Mouse (Mus musculus) megakaryocyte, embryonic 14.5 days (primary cell): ENCODE data around the gene Ldb3. TPM values are rescaled to one million over a fixed set of nuclear protein-coding genes. Genes with fewer than 3 reads are reported as not detected.

Experiments
- H3K27me3 ChIP-seq: replicated peaks from 2 replicates; pipeline ENCODE3; 2012; ENCODE audit warnings: inconsistent platforms
- H3K36me3 ChIP-seq: replicated peaks from 2 replicates; pipeline ENCODE3; 2012; ENCODE audit warnings: low read length, inconsistent platforms, mixed read lengths
- H3K4me1 ChIP-seq: 2 replicates; pipeline ENCODE4 v1.6.1; 2012; ENCODE audit warnings: inconsistent platforms
- H3K4me3 ChIP-seq: replicated peaks from 2 replicates; pipeline ENCODE3; 2012; ENCODE audit warnings: moderate library complexity, mild to moderate bottlenecking, inconsistent platforms
- H3K9me3 ChIP-seq: 2 replicates; pipeline ENCODE4 v1.6.1; 2012; ENCODE audit warnings: inconsistent platforms
- FLI1 ChIP-seq: IDR thresholded peaks from 2 replicates; pipeline ENCODE4 v1.6.1; 2012; ENCODE audit warnings: low read length, inconsistent platforms, mixed read lengths
- GATA1 ChIP-seq: IDR thresholded peaks from 3 replicates; pipeline ENCODE4 v1.6.1; 2012; ENCODE audit warnings: mixed read lengths, low read length, inconsistent platforms, borderline replicate concordance
- polyA plus RNA-seq: library from polyadenylated mRNA; stranded (reverse); fragments of >175 nt; gene quantifications from 2 replicates; pipeline ENCODE4 v1.2.3, GENCODE M21; 2012; ENCODE audit warnings: low replicate concordance; ENCODE audit not compliant: insufficient read depth

The Ldb3 gene
- polyA plus RNA-seq, 1 experiment: not detected

GRCm38 (mm10) chr14:34562393-34562792 lies 26.1 kb downstream of the Ldb3 start:
- Histone ChIP-seq H3K4me1 (no peaks in the 10 kb centered on the region), H3K9me3 (no peaks in the 10 kb centered on the region), H3K36me3 (no peaks in the 10 kb centered on the region), H3K4me3 (no peak overlapping the region), H3K27me3 (peaks cover 40% of the 10 kb centered on the region)
- TF ChIP-seq GATA1 (no peak), FLI1 (no peak)

DNA sequence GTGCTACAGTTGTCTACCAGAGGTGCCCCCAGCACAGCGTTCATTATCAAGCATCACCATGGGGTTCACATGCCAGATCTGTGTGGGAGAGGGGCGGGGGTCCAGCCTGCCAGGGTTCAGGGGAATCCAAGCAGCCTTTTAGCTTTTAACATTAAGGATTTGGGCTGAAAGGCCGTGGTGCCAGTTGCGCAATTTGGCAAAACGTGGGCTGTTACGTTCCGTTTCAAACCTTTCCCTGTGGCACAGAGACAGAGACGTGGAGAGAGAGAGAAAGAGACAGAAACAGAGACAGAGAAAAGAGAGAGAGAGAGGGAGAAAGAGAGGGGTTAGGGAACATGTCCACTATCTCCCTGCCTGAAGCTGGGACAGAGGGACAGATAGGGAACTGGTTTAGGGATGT lies 26.8 kb downstream of the Ldb3 start:
- Histone ChIP-seq H3K4me1 (no peaks in the 10 kb centered on the region), H3K4me3 (no peak overlapping the region), H3K9me3 (no peaks in the 10 kb centered on the region), H3K27me3 (peaks cover 40% of the 10 kb centered on the region), H3K36me3 (no peaks in the 10 kb centered on the region)
- no peak for TF ChIP-seq FLI1
- TF ChIP-seq GATA1: no peak

GRCm38 (mm10) chr14:34558947-34559346 lies 29.5 kb downstream of the Ldb3 start:
- Histone ChIP-seq H3K9me3 (no peaks in the 10 kb centered on the region), H3K36me3 (no peaks in the 10 kb centered on the region), H3K4me3 (no peak overlapping the region), H3K27me3 (peaks cover 47% of the 10 kb centered on the region), H3K4me1 (no peaks in the 10 kb centered on the region)
- TF ChIP-seq GATA1: no peak
- TF ChIP-seq FLI1: no peak

DNA sequence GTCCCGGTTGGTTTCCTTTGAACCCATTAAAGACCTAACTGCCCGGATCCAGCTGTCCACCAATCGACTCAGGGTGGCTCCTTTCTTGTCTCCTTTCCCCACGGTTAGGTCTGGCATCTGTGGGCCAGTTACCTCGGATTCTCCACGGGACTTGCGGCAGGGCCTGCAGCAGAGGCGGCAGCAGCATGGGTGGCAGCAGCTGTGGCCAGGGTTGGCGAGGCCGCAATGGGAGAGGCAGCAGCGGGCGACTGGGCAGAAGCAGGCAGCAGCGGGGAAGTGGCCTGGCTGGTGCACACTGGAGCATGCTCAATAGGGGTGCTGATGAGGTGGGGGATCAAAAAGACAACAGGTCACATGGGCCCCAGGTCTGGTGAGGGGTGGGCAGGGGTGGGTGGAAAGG lies 33.3 kb downstream of the Ldb3 start:
- no peak for TF ChIP-seq GATA1
- TF ChIP-seq FLI1: no peak
- Histone ChIP-seq H3K4me1 (no peaks in the 10 kb centered on the region), H3K36me3 (no peaks in the 10 kb centered on the region), H3K27me3 (peaks cover 62% of the 10 kb centered on the region), H3K4me3 (no peak overlapping the region), H3K9me3 (no peaks in the 10 kb centered on the region)

DNA sequence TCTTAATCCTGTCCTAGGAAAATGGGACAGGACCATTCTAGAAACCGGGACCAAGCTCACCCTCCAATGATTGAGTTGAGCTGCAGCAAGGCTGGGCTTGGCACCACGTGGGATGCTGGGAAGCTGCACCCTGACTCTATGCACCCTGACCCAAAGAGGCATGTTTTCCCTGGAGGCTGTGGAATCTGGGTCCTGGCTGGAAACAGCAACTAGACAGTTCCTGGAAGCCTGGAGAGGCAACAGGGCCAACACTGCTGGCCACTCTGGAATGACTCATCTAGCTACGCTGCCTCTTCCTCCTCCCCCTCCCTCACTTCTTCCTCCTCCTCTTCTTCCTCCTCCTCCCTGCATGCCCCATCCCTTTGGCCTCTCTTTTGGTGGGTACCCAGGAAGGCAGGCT lies 34.4 kb downstream of the Ldb3 start:
- Histone ChIP-seq H3K27me3 (peaks cover 67% of the 10 kb centered on the region), H3K36me3 (no peaks in the 10 kb centered on the region), H3K9me3 (no peaks in the 10 kb centered on the region), H3K4me1 (peaks cover 6% of the 10 kb centered on the region), H3K4me3 (no peak overlapping the region)
- TF ChIP-seq FLI1 (no peak), GATA1 (no peak)

- TF ChIP-seq FLI1 (no peak), GATA1 (no peak)
- Histone ChIP-seq H3K4me1 (peaks cover 11% of the 10 kb centered on the region), H3K36me3 (no peaks in the 10 kb centered on the region), H3K27me3 (peaks cover 73% of the 10 kb centered on the region), H3K9me3 (no peaks in the 10 kb centered on the region), H3K4me3 (no peak overlapping the region)
Observed at GRCm38 (mm10) chr14:34553470-34553869, 35.0 kb downstream of the Ldb3 start.

DNA sequence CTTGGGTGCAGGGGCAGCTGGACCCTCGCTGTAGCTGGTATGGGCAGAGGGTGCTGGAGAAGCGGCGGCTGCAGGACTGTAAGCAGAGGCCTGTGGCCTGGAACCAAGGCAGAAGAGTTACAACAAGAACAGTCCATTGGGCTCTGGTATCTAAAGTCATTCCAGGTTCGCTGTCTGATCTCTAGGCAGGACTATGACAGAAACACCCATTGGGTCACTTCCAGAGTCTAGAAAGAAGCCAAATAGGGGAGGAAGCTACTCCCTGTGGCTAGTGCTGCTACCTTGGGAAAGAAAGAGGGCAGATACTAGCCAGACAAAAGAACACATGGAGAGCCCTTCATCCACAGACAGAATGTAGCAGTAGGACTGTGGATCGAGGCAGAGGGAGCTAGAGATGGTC lies 36.3 kb downstream of the Ldb3 start:
- Histone ChIP-seq H3K4me1 (peaks cover 14% of the 10 kb centered on the region), H3K36me3 (no peaks in the 10 kb centered on the region), H3K9me3 (no peaks in the 10 kb centered on the region), H3K4me3 (no peak overlapping the region), H3K27me3 (peaks cover 76% of the 10 kb centered on the region)
- no peak for TF ChIP-seq FLI1

DNA sequence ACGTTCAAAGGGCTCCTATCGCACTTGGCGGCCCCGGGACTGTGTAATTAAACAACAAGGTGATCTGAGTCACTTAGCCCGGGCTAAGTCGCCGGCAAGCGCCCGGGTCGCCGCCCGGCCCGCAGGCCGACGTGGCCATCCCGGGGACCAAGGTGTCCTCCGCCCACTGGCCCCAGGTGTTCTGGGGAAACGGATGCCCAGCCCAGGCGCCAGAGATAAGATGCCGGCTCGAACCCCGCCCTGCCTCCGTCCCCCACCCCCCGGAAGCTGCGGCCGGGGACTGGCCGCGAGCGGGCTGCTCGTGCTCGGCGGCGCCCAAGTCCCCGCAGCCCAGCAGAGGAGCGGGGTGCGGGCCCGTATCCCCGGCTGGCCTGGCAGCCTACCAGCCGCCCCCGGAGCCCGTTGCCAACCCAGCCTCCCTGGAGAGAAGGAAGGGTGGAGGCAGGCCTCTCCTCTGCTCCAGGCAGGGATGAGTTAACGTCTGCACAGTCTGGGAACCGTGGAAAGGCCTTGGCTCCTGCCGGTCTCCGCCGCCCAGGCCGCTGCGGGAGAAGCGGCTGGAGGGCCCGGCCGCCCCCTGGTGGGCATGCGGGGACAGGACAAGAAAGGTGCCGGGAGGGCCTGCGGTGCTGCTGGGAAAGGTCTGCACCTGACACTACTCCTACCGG lies 39.3 kb downstream of the Ldb3 start:
- Histone ChIP-seq H3K4me3 (peak overlapping the region; percentile 92), H3K27me3 (peaks cover 90% of the 10 kb centered on the region)

GRCm38 (mm10) chr14:34548391-34549001 lies 40.0 kb downstream of the Ldb3 start:
- Histone ChIP-seq H3K9me3 (no peaks in the 10 kb centered on the region), H3K4me3 (peak overlapping the region; percentile 92), H3K27me3 (peaks cover 90% of the 10 kb centered on the region), H3K36me3 (no peaks in the 10 kb centered on the region), H3K4me1 (peaks cover 14% of the 10 kb centered on the region)
- TF ChIP-seq GATA1: no peak
- TF ChIP-seq FLI1: no peak

More for the DNA sequence above, 39.3 kb downstream of the Ldb3 start:
- Histone ChIP-seq H3K9me3 (no peaks in the 10 kb centered on the region), H3K4me1 (peaks cover 14% of the 10 kb centered on the region), H3K36me3 (no peaks in the 10 kb centered on the region)
- TF ChIP-seq GATA1 (no peak), FLI1 (no peak)

- no peak for TF ChIP-seq GATA1
- TF ChIP-seq FLI1: no peak
- no peak overlapping the region for H3K4me3 ChIP-seq
- peaks cover 13% of the 10 kb centered on the region for H3K4me1 ChIP-seq
- H3K9me3 ChIP-seq: no peaks in the 10 kb centered on the region; the same call in 1 of the 2 replicates
- H3K36me3 ChIP-seq: no peaks in the 10 kb centered on the region
- peaks cover 77% of the 10 kb centered on the region for H3K27me3 ChIP-seq
Observed at GRCm38 (mm10) chr14:34544545-34544944, 43.9 kb downstream of the Ldb3 start.
